Mouse (Mus musculus) myocyte (in vitro differentiated cells): ENCODE results near the gene Entpd3. TPM values are rescaled to one million over a fixed set of nuclear protein-coding genes. Genes with fewer than 3 reads are reported as not detected.

Experiments used
- H3K27me3 ChIP-seq: one replicate; pipeline ENCODE4 v1.6.1; 2011; ENCODE audit not compliant: control insufficient read depth, insufficient read depth, insufficient read length
- H3K36me3 ChIP-seq: one replicate; pipeline ENCODE4 v1.6.1; 2011; ENCODE audit not compliant: control insufficient read depth, insufficient read depth
- H3K4me2 ChIP-seq: one replicate; pipeline ENCODE4 v1.6.1; 2011; ENCODE audit warnings: low read depth, control low read depth
- H3K4me3 ChIP-seq: one replicate; pipeline ENCODE4 v1.5.1; 2011; ENCODE audit warnings: mild to moderate bottlenecking, control low read depth, moderate library complexity
- H3K79me2 ChIP-seq: one replicate; pipeline ENCODE4 v1.6.1; 2011; ENCODE audit not compliant: control insufficient read depth, insufficient read depth
- H3ac ChIP-seq: one replicate; pipeline ENCODE4 v1.6.1; 2011; ENCODE audit not compliant: control insufficient read depth, insufficient read length
- CEBPB ChIP-seq: IDR thresholded peaks from 2 replicates; pipeline ENCODE4 v1.6.1; 2011; ENCODE audit warnings: mild to moderate bottlenecking, moderate library complexity; ENCODE audit not compliant: poor library complexity, insufficient read depth, severe bottlenecking
- E2F4 ChIP-seq: IDR thresholded peaks from one replicate; pipeline ENCODE4 v1.6.1; 2011; ENCODE audit warnings: mild to moderate bottlenecking, control low read depth, moderate library complexity; ENCODE audit not compliant: insufficient read depth
- MAX ChIP-seq: IDR thresholded peaks from one replicate; pipeline ENCODE4 v1.6.1; 2011; ENCODE audit warnings: low read depth, mild to moderate bottlenecking, control low read depth
- MYOD1 ChIP-seq, 3 experiments: IDR thresholded peaks; one replicate each; pipeline ENCODE4 v1.6.1; 2011; ENCODE audit warnings: control low read depth in 2 of 3, low read depth in 2 of 3, mild to moderate bottlenecking in 2 of 3, moderate library complexity in 1 of 3; ENCODE audit not compliant: insufficient read length in 2 of 3, control insufficient read depth in 1 of 3
- MYOG ChIP-seq, 3 experiments: IDR thresholded peaks; one replicate each; pipeline ENCODE4 v1.6.1; 2011; ENCODE audit warnings: control low read depth in 2 of 3, low read depth in 2 of 3, mild to moderate bottlenecking in 2 of 3; ENCODE audit not compliant: insufficient read length in 2 of 3, control insufficient read depth in 1 of 3, insufficient read depth in 1 of 3
- POLR2A ChIP-seq: IDR thresholded peaks from one replicate; pipeline ENCODE4 v1.6.1; 2011; ENCODE audit warnings: low read depth, mild to moderate bottlenecking, control low read depth, moderate library complexity; ENCODE audit not compliant: insufficient read length
- POLR2AphosphoS2 ChIP-seq: IDR thresholded peaks from one replicate; pipeline ENCODE4 v1.6.1; 2011; ENCODE audit warnings: low read depth, control low read depth; ENCODE audit not compliant: insufficient read length
- REST ChIP-seq: IDR thresholded peaks from one replicate; pipeline ENCODE4 v1.6.1; 2011; ENCODE audit warnings: mild to moderate bottlenecking, control low read depth, moderate library complexity; ENCODE audit not compliant: insufficient read depth, insufficient read length
- SRF ChIP-seq: IDR thresholded peaks from one replicate; pipeline ENCODE4 v1.6.1; 2011; ENCODE audit warnings: low read depth; ENCODE audit not compliant: control insufficient read depth, insufficient read length
- TCF12 ChIP-seq: IDR thresholded peaks from one replicate; pipeline ENCODE4 v1.6.1; 2011; ENCODE audit warnings: mild to moderate bottlenecking, control low read depth; ENCODE audit not compliant: poor library complexity, insufficient read depth, severe bottlenecking
- TCF3 ChIP-seq: IDR thresholded peaks from one replicate; pipeline ENCODE4 v1.6.1; 2011; ENCODE audit warnings: low read depth, control low read depth; ENCODE audit not compliant: insufficient read length
- USF1 ChIP-seq: IDR thresholded peaks from one replicate; pipeline ENCODE4 v1.6.1; 2011; ENCODE audit warnings: low read depth, mild to moderate bottlenecking, control low read depth, moderate library complexity
- polyA plus RNA-seq: library from polyadenylated mRNA; unstranded; fragments of >200 nt; fragmentation: generic; extraction: Trizol; gene quantifications from one replicate; pipeline ENCODE4 v1.2.1, GENCODE M21; 2012; ENCODE audit warnings: missing spikeins

Entpd3 gene
- 1.1 TPM for polyA plus RNA-seq

DNA sequence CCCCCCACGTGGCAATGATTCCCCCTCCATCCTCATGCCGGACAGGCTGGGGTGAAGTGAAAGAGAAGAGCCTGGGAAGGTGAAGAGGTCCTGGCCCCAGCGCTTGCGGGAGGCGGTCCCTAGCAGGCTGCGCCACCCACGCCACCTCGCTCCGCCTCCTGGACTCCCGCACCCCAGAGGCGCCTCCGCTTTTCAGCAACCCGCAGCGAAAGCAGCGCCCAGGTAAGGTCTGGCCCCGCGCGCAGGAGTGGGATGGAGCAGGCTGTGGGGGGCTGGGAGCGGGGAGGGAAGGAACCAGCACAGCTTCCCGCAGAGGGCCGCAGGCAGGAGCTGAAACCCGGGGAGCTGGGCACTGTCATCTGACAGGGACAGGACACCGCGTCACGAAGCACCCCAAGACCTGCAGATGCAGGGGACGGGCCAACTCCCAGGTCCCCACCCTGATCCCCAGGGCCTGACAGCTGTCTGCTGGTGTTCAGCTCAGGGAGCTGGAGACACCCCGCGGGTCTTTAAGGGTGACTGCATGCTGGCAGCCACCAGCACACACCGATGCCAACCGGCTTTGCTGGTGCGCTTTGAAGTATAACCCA, at the start of gene Entpd3:
Gene Entpd3 (plus strand): TSS at position 157 of the 590 bp plus-strand sequence.
- H3K36me3 ChIP-seq: no peaks in the 10 kb centered on the region
- TF ChIP-seq POLR2A (no peak), POLR2AphosphoS2 (no peak), SRF (no peak), MYOG (IDR thresholded peaks at IDR 0.05; ENCODE audit: control insufficient read depth in 1 of 3, insufficient read depth in 1 of 3, insufficient read length in 2 of 3, low read depth in 2 of 3) (no peak), TCF12 (no peak), TCF3 (no peak), USF1 (no peak), REST (no peak), CEBPB (no peak), E2F4 (no peak), MAX (no peak), MYOD1 (IDR thresholded peaks at IDR 0.05; ENCODE audit: control insufficient read depth in 1 of 3, insufficient read length in 2 of 3, low read depth in 2 of 3) (no peak)
- no peak within 1 kb of the TSS for H3ac ChIP-seq
- H3K27me3 ChIP-seq: no peaks in the 10 kb centered on the region
- H3K79me2 ChIP-seq: no peaks in the 10 kb centered on the region
- H3K4me3 ChIP-seq: no peak within 1 kb of the TSS
- H3K4me2 ChIP-seq: no peak within 1 kb of the TSS

- H3K4me2 ChIP-seq: no peak overlapping the region
- H3K79me2 ChIP-seq: peaks cover 12% of the 10 kb centered on the region
- peaks cover 9% of the 10 kb centered on the region for H3K27me3 ChIP-seq
- no peak overlapping the region for H3ac ChIP-seq
- peak overlapping the region; percentile 73 for H3K4me3 ChIP-seq
- TF ChIP-seq POLR2AphosphoS2: no peak
- no peak for TF ChIP-seq SRF
- no peak for TF ChIP-seq E2F4
- no peak for TF ChIP-seq USF1
- no peak for TF ChIP-seq MAX
- no peak for TF ChIP-seq REST
- TF ChIP-seq TCF12: no peak
- no peak for TF ChIP-seq MYOG (IDR thresholded peaks at IDR 0.05; ENCODE audit: control insufficient read depth in 1 of 3, insufficient read depth in 1 of 3, insufficient read length in 2 of 3, low read depth in 2 of 3)
- no peak for TF ChIP-seq POLR2A
- no peak for TF ChIP-seq TCF3
- TF ChIP-seq CEBPB: no peak
- TF ChIP-seq MYOD1 (IDR thresholded peaks at IDR 0.05; ENCODE audit: control insufficient read depth in 1 of 3, insufficient read length in 2 of 3, low read depth in 2 of 3): no peak
- peaks cover 9% of the 10 kb centered on the region for H3K36me3 ChIP-seq
These were observed 48.1 kb upstream of the Entpd3 start for GRCm38 (mm10) chr9:120491509-120491908.

DNA sequence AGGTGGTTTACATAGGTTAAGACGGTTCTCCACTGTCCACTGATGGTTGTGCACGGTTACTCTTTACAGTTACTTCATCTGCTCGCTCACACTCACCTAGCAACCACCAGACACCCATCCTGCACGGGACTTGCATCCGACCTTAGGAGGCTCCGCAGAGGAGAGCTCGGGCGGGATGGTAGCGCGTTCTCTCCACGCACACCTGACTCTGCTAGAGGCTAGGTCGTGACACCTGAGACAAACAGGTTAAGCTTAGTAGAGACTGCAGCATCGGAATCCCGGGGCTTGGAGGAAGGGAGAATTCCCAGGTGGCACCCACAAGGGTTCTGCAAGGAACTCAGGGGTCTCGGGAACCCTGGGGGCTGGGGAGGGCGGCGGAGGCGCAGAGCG, 47.6 kb upstream of the Entpd3 start, which contains the start of gene Eif1b:
Gene Eif1b (plus strand): TSS at position 223 of the 390 bp plus-strand sequence.
- TF ChIP-seq USF1 (no peak), CEBPB (no peak), SRF (no peak), E2F4 (no peak), MYOG (IDR thresholded peaks at IDR 0.05; ENCODE audit: control insufficient read depth in 1 of 3, insufficient read depth in 1 of 3, insufficient read length in 2 of 3, low read depth in 2 of 3) (no peak), TCF12 (no peak), TCF3 (no peak), MYOD1 (IDR thresholded peaks at IDR 0.05; ENCODE audit: control insufficient read depth in 1 of 3, insufficient read length in 2 of 3, low read depth in 2 of 3) (no peak), POLR2AphosphoS2 (no peak), POLR2A (no peak), REST (no peak), MAX (no peak)
- H3ac ChIP-seq: peak within 1 kb of the TSS; percentile 80
- H3K27me3 ChIP-seq: peaks cover 5% of the 10 kb centered on the region
- peak within 1 kb of the TSS; percentile 79 for H3K4me2 ChIP-seq
- peaks cover 9% of the 10 kb centered on the region for H3K36me3 ChIP-seq
- peaks cover 12% of the 10 kb centered on the region for H3K79me2 ChIP-seq
- peak within 1 kb of the TSS; percentile 73 for H3K4me3 ChIP-seq

GRCm38 (mm10) chr9:120492400-120493351, 46.9 kb upstream of the Entpd3 start:
- Histone ChIP-seq H3K4me3 (peak overlapping the region; percentile 73), H3K4me2 (peak overlapping the region; percentile 79), H3ac (peak overlapping the region; percentile 80), H3K36me3 (peaks cover 9% of the 10 kb centered on the region), H3K27me3 (peaks cover 5% of the 10 kb centered on the region), H3K79me2 (peaks cover 12% of the 10 kb centered on the region)
- TF ChIP-seq CEBPB (no peak), MYOD1 (IDR thresholded peaks at IDR 0.05; ENCODE audit: control insufficient read depth in 1 of 3, insufficient read length in 2 of 3, low read depth in 2 of 3) (peak in 1 of 3 experiments; percentile 36), POLR2AphosphoS2 (peak; percentile 43), USF1 (peak; percentile 11), MYOG (IDR thresholded peaks at IDR 0.05; ENCODE audit: control insufficient read depth in 1 of 3, insufficient read depth in 1 of 3, insufficient read length in 2 of 3, low read depth in 2 of 3) (peak in 2 of 3 experiments; percentile 2 to 14), TCF12 (no peak), POLR2A (peak; percentile 74)
